Comparison of ENCODE assay signal across 14 mouse cellular contexts in the genomic region with DNA sequence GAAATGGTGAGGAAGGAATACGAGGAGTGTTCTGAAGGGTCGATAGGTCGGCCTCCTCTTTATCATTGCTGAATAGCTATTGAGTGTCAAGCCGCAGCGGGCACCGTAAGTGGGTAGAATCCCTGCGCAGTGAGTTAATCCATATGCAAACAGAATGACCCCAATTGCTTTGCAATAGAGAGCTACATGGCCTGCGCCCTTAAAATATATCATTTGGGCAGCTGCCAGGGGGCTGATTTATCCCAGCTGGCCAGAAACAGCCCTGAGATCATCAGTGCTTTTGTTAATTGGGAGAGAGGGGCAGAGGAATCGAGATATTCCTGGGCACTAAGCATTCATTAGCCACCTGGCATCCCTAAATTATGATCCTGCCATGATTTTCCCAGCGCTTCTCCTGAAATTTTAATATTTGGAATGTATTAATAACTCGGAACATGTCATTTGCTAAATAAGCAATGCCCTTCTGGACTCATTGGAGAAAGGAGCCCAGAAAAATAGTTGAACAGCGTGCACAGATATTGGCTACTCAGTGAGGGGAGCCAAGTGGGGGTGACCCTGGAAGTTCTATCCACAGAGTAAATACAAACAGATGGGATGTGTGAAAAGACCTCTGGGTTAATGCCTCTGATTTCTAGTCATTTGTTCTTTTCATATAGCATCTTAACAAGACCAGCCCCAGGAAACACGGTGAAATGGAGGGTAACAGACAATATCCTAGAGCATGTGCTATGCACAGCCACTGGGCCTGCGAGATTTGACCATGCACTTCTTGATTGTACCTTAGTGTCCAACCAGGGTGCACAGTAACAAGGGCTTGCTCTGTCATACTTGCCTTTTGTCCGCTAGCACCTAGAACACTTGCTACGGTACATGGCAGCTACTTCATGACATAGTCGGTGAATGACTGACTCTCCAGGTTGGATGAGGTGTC. TPM values are rescaled to one million over a fixed set of nuclear protein-coding genes. Genes with fewer than 3 reads are reported as not detected.
DNase-seq lines count a peak whose midpoint lies in the region; ATAC-seq and TF ChIP-seq lines count a peak whose summit lies in the region.
"Had no signal": no experiment of that assay in that cellular context is flagged by ENCODE, and none has a peak within 500 bp of the region (broad histone marks: within the 10 kb centered on the region; RNA-seq: fewer than 3 reads in every experiment).

No protein-coding gene starts in this region.

- H3K36me3 ChIP-seq in forebrain, postnatal 0 days (ENCODE audit: insufficient read depth): no peaks in the 10 kb centered on the region
- H3K36me3 ChIP-seq in midbrain, embryonic 12.5 days: no peaks in the 10 kb centered on the region
- H3K36me3 ChIP-seq: embryonic facial prominence, embryonic 15.5 days; limb, embryonic 13.5 days had no signal

- H3K4me1 ChIP-seq in forebrain, postnatal 0 days (ENCODE audit: insufficient read depth): no peaks in the 10 kb centered on the region
- peaks cover 36% of the 10 kb centered on the region for H3K4me1 ChIP-seq in midbrain, embryonic 12.5 days

- H3K9me3 ChIP-seq in forebrain, postnatal 0 days (ENCODE audit: low read length): no peaks in the 10 kb centered on the region
- H3K9me3 ChIP-seq in midbrain, embryonic 12.5 days: peaks cover 8% of the 10 kb centered on the region; the same call in 1 of the 2 replicates
- H3K9me3 ChIP-seq: embryonic facial prominence, embryonic 15.5 days had no signal

- WGBS in forebrain, postnatal 0 days: 56% methylated on average over 17 of the region's 17 CpGs
- 50% methylated on average over 17 of the region's 17 CpGs for WGBS in midbrain, embryonic 12.5 days

- no peak overlapping the region for H3K4me2 ChIP-seq in forebrain, postnatal 0 days (ENCODE audit: low read depth)
- no peak overlapping the region for H3K4me2 ChIP-seq in midbrain, embryonic 12.5 days (replicated peaks)
- H3K4me2 ChIP-seq: embryonic facial prominence, embryonic 15.5 days; limb, embryonic 13.5 days had no signal

- peak; percentile 20; the same call in 1 of the 2 replicates for ATAC-seq in forebrain, postnatal 0 days
- ATAC-seq in midbrain, embryonic 12.5 days (ENCODE audit: low FRiP score, low read depth): peak; percentile 57
- ATAC-seq: Patski had no signal

- H3K4me3 ChIP-seq in forebrain, postnatal 0 days (ENCODE audit: low read depth, low read length): no peak overlapping the region
- no peak overlapping the region for H3K4me3 ChIP-seq in midbrain, embryonic 12.5 days
- H3K4me3 ChIP-seq: embryonic facial prominence, embryonic 15.5 days; limb, embryonic 13.5 days had no signal

- H3K9ac ChIP-seq in forebrain, postnatal 0 days: no peak overlapping the region
- H3K9ac ChIP-seq in midbrain, embryonic 12.5 days (replicated peaks): no peak overlapping the region
- H3K9ac ChIP-seq: embryonic facial prominence, embryonic 15.5 days; limb, embryonic 13.5 days had no signal

- H3K27me3 ChIP-seq in forebrain, postnatal 0 days (ENCODE audit: insufficient read depth, low read length): no peaks in the 10 kb centered on the region
- no peaks in the 10 kb centered on the region; the same call in 1 of the 2 replicates for H3K27me3 ChIP-seq in midbrain, embryonic 12.5 days
- H3K27me3 ChIP-seq: embryonic facial prominence, embryonic 15.5 days; limb, embryonic 13.5 days; Patski had no signal

- H3K27ac ChIP-seq in forebrain, postnatal 0 days (ENCODE audit: low read depth, low read length): no peak overlapping the region
- peak overlapping the region; percentile 60 for H3K27ac ChIP-seq in midbrain, embryonic 12.5 days (replicated peaks)
- H3K27ac ChIP-seq: embryonic facial prominence, embryonic 15.5 days; limb, embryonic 13.5 days had no signal

- DNase-seq in cerebellum, postnatal 10 days: peak; percentile 44 to 48
- no peak for DNase-seq in cerebellum, postnatal 36 days
- DNase-seq in layer of hippocampus, adult 9-11 months: peak; percentile 25
- DNase-seq in layer of hippocampus, adult 9-10 months (ENCODE audit: low spot score): no peak
- no peak for DNase-seq in forebrain, postnatal 0 days
- no peak for DNase-seq in urinary bladder, adult 18-20 months (ENCODE audit: low spot score in 2 of 2)
- DNase-seq in gastrocnemius, postnatal 36 days: no peak
- DNase-seq: cerebellum, adult 9-11 months; heart, postnatal 36 days; lung, adult 18-20 months had no signal

- no peak for TF ChIP-seq CTCF in forebrain, postnatal 0 days (IDR thresholded peaks at IDR 0.05; ENCODE audit: low read depth)

- intact Hi-C loops in gastrocnemius, postnatal 36 days (cut with DNase I): no loop called here

RNA-seq across cellular contexts. Expression of a gene that starts 11.4 kb away (rescaled TPM):
- total RNA-seq in forebrain, postnatal 0 days (2014; rRNA removed): 0.62 and 6.8 TPM in 2 replicates
- 3.4 and 5.5 TPM in 2 replicates for polyA plus RNA-seq in forebrain, postnatal 0 days (2015; fragmentation: Nextera tagmentation; extraction: Ambion mirVana)
- polyA plus RNA-seq in midbrain, embryonic 12.5 days (2016; fragmentation: Nextera tagmentation; extraction: Ambion mirVana): 8.4 and 20.6 TPM in 2 replicates
- total RNA-seq in gastrocnemius, postnatal 36 days (2021): under 1 TPM; 0.17 to 0.66 TPM

Comparison
In these comparisons a context has a peak if more than half of its experiments do, and no peak if none do; other contexts are left out.
1. DNase-seq: peak in cerebellum, postnatal 10 days (2 of 2) and layer of hippocampus, adult 9-11 months (single experiment); none in cerebellum, postnatal 36 days (0 of 2), layer of hippocampus, adult 9-10 months (single experiment), forebrain, postnatal 0 days (single experiment), urinary bladder, adult 18-20 months (0 of 2) and gastrocnemius, postnatal 36 days (0 of 2).